Mouse (Mus musculus): ENCODE measurements around the gene Espl1.

Gene Espl1

GRCm38 (mm10) chr15:102278726-102279091, 17.4 kb upstream of the Espl1 start:
- DNase-seq: peak; percentile 37

- DNase-seq: peak; percentile 95
Measured at GRCm38 (mm10) chr15:102279092-102279782, 16.8 kb upstream of the Espl1 start, which contains the start of gene Mfsd5. Gene Mfsd5 (plus strand): TSS chr15:102279454.

DNA sequence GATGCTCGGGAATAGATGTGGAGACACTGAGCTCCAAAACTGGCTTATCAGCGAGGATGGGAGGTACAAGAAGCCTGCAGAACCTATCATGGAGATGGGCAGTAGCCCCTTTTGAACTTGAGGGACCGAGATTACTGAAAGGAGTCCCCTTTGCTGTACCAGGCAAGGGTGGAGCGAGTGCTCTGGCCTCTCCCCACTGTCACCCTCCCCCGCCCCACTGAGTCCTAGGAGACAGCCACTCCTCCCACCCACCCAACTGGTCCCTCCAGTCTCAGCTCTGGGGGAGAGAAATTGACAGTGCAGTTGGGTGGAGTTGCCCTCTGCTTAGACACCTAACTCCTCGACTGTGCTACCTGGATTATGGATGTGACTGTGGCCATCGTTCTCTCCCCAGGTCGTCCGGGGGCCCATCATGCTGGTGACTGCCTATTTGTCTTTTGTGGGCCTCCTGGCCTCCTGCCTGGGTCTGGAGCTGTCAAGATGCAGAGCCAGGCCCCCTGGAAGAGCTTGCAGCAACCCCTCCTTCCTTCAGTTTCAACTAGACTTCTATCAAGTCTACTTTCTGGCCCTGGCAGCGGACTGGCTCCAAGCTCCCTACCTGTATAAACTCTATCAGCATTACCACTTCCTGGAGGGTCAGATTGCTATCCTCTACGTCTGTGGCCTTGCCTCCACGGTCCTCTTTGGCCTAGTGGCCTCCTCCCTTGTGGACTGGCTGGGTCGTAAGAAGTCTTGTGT, 16.1 kb upstream of the Espl1 start:
- DNase-seq: peak; percentile 19

DNA sequence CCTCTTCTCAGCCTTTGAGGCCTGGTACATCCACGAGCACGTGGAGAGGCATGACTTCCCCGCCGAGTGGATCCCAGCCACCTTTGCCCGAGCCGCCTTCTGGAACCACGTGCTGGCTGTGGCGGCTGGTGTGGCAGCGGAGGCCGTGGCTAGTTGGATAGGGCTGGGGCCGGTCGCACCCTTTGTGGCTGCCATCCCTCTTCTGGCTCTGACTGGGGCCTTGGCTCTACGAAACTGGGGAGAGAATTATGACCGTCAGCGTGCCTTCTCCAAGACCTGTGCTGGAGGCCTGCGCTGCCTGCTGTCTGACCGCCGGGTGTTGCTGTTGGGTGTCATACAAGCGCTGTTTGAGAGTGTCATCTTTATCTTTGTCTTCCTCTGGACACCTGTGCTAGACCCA, 15.4 kb upstream of the Espl1 start:
- DNase-seq: peak; percentile 27

DNA sequence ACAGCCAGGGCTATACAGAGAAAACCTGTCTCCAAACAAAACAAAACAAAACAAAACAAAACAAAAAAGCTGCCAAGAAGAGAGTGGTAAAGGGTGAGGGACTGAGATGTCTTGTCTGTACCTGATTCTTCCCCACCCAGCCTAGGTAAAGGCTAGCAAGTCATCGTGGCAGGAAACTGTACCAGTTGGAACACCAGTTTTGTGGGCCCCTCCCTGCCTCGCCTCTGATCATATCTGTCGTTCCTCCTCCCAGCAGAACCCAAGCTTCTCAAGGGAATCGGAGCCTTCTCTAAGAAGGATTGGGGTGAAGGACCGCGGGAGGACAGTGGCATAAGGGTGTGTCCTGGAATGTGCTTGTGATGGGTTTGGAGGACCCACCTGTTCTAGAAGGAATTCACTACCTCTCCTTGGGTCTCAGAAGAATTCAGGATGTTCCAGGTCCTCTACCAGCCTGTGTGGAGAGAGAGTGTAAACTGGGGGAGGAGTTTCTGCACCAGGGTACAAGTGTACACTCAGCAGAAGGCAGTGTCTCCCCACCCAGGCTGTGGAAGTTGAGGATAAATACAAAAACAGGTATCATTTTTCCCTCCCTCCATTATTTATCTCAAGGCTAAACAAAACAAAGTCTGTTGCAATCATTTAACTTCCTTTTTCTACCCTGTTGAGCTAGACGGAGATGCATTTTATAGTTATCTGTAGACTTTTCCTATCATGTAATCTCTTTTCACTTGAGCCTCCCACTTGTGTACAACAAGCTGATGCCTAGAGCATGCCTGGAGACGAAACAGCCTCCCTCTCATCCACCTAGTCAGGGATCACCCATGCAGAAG, 13.4 kb upstream of the Espl1 start:
- DNase-seq: no peak

- DNase-seq: no peak
Measured at GRCm38 (mm10) chr15:102283648-102284047, 12.4 kb upstream of the Espl1 start.

GRCm38 (mm10) chr15:102287395-102287794, 8.7 kb upstream of the Espl1 start:
- peak; percentile 59 for DNase-seq

DNA sequence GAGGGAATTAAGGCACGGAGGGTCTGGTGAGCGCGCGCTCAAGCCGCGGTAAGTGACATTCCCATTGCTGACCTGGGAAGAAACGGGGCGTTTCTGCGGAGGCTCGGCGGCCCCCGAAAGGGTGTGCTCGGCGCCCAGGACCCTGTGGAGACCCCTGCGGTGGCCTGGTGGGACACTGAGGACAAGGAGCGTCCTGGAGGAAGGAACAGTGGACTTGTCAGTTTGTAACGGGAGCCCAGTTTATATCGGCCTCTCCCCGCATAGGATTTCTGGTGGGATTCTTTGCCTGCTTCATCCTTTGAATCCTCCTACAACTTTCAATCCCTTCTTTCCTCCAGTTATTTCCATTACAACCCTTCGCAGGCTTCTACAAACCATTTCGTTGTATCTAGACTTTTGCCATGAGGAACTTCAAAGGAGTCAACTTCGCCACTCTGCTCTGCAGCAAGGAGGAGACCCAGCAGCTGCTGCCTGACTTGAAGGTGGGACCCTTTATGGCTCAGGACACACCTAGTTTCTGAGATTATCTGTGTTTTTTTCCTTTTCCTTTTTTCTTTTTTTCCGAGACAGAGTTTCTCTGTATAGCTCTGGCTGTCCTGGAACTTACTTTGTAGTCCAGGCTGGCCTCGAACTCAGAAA, 421 bp downstream of the Espl1 start:
- DNase-seq: no peak

- no peak for DNase-seq
Measured at GRCm38 (mm10) chr15:102302542-102302941, 6.5 kb downstream of the Espl1 start.

DNA sequence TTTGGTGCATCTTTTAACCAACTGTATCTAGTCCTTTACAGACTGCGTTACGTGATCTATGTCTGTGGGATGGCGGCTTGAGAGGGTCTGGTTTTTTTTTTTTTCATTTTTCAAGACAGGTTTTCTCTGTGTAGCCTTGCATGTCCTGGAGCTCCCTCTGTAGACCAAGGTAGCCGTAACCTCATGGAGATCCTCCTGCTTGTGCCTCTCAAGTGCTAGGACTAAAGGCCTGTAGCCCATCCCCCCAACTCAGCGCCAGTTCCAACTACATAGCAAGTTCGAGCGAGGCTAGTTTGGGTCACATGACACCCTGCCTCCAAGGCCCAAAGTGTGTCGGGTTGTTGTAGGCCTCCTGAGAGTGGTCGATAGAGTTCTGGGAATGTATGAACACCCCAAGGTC, 12.7 kb downstream of the Espl1 start:
- DNase-seq: no peak

DNA sequence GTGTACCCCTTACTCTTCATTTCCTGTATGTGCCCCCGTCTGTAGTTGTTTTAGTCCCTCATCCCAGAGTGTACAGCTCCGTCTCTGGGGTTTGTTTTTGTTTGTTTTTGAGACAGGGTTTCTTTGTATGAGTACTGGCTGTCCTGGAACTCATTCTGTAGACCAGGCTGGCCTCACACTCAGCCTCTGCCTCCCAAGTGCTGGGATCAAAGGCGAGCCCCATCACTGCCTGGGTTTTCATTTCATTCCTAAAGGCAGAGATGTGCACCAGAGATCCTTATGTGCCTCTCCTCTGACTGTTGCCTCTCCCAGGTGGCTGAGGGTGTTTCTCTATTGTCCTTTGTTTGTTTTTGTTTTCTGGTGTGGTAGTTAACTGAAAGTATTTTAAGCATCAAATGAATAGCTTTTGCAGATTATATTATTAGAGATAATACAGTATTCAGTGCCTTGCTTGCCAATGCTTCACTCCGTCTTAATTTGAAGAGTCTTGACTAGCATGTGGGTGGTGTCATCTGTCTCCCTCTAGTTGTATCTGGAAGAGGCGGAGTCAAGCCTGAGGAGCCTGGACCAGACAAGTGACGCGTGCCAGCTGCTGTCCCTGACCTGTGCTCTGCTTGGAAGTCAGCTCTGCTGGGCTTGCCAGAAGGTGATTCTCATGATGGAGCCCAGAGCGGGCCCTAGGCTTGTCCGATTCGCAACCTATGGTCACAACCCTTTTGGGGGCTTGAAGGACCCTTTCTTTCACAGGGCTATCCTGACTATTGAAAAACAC, 14.2 kb downstream of the Espl1 start:
- no peak for DNase-seq

- DNase-seq: no peak
Measured at GRCm38 (mm10) chr15:102311489-102311888, 15.4 kb downstream of the Espl1 start.

- DNase-seq: no peak
Measured at GRCm38 (mm10) chr15:102315292-102315691, 19.2 kb downstream of the Espl1 start.

DNA sequence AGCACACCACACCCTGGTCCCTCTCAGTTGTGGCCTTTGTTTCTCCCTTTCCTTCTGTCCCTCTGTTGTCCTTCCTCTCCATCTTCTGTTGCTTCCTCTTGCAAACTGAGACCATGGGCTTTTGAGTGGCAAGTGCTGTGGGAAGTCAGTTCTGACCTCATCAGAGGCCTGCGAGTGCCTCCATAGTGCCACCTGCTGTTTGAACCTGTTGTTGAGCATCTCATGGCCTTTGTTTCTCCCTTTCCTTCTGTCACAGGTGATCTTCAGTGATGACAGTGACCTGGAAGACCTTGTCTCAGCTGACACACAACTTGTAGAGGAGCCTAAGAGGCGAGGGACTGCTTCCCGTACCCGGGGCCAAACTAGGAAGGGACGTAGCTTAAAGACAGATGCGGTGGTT, 20.2 kb downstream of the Espl1 start:
- DNase-seq: peak; percentile 79

DNA sequence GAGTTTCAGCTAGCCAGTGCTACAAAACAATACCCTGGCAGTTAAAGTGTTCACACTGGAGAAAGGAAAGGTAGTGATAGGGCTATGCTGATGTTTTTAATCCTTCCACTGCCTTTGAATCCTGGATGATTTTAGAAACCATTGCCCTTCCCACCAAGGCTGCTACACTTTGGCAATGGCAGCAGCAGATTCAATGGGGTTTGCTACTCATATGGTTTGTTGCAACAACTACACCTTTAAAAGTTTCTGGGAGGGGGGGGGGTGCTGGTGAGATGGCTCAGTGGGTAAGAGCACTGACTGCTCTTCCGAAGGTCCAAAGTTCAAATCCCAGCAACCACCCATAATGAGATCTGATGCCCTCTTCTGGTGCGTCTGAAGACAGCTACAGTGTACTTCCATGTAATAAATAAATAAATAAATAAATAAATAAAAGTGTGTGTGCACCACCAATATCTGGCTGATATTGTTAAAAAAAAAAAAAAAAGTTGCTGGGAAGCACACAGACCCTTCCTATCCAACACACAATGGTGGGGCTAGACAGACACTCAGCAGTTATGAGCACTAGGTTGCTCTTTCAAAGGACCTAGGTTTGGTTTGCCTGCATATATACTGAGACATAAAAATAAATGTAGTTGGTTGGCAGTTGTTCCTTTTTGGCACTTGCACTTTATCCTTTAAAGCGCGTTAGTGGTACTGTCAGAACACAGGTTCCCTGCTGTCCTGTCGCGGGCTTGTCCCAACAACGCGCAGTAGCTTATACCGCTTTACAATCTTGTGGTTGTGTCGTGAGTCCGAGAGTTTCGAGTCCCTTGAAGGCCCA, 28.8 kb downstream of the Espl1 start:
- no peak for DNase-seq

DNA sequence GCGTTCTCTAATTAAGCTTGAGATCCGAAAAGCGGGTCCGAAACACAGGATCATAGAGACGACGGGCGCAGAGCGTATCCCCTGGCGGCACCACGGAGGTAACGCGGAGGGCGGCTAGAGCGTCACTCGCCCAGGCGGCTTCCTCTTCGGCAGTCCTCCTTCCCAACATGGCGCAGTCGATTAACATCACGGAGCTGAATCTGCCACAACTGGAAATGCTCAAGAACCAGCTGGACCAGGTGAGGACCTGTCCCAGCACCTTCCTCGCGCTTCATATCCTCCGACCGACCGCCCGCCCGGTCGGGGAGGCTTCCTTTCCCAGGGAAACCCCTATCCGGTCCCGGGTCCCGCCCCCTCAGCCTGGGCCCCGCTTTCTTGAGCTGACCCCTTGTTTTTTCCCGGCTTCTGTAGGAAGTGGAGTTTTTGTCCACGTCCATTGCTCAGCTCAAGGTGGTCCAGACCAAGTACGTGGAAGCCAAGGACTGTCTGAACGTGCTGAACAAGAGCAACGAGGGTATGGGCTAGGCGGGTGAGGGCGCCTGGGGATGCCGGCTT, 30.0 kb downstream of the Espl1 start, which contains the start of gene Pfdn5:
TSS of gene Pfdn5 (plus strand) at position 95 of the 555 bp plus-strand sequence.
- DNase-seq: peak; percentile 91

DNA sequence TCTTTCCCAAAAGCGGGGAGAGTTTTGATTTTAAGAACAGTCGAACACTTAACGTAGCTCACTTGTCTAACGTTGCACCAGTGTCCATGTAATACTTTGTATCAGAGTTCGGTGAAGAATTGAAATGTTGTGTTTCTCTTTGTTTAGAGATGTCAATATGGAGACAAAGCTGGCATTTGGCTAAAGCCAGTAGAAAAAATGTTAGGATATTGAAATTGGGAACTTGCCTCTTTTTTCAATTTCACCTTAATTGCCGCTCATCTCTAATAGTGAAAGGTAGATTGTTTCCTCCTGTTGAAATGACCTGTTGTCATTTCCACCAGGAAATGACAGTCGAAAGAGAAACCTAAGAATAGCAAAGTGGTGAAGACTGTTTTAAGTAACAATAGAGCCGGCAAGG, 30.8 kb downstream of the Espl1 start:
- no peak for DNase-seq

- peak; percentile 87 for DNase-seq
Measured at GRCm38 (mm10) chr15:102331610-102332015, 35.5 kb downstream of the Espl1 start, which contains the start of gene Myg1. Gene Myg1 (plus strand): TSS chr15:102331709.

DNA sequence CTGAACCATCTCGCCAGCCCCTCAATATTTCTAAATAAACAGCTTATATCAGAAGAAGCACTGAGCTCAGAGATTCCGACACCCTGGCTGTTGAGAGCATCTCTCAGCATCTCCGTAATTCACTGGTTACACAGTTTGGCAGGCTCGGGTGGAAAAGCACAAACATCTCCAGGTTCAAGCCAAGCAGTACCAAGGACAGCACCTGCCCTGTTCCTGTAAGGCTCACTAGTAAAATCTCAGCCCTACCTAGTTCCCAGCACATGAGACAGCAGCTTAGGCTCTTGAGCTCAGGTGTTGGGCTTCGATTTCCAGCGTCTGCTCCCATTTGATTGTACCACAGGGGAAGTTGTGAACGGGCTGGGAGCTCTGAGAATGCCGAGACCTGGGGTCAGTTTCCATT, 39.2 kb downstream of the Espl1 start:
- DNase-seq: no peak

- peak; percentile 66 for DNase-seq
Measured at GRCm38 (mm10) chr15:102335925-102336324, 39.9 kb downstream of the Espl1 start.

DNA sequence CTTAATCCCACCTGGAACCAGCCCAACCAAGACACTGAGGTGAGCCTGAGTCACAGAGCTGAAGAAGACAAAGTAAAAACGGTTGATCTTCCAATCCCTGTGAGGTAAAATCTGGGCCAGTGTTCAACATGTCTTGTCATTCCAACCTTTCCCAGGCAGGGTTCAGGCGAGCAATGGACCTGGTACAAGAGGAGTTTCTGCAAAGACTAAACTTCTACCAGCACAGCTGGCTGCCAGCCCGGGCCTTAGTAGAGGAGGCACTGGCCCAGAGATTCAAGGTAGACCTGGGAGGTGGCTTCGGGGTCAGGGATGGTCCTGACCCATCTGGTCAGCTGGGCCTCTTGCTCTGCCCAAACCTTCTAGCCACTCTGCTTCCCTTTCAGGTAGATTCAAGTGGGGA, 40.9 kb downstream of the Espl1 start:
- no peak for DNase-seq

All from thymus, postnatal 4 days (tissue).